9 mouse cellular contexts compared by ENCODE assay signal in the genomic region with DNA sequence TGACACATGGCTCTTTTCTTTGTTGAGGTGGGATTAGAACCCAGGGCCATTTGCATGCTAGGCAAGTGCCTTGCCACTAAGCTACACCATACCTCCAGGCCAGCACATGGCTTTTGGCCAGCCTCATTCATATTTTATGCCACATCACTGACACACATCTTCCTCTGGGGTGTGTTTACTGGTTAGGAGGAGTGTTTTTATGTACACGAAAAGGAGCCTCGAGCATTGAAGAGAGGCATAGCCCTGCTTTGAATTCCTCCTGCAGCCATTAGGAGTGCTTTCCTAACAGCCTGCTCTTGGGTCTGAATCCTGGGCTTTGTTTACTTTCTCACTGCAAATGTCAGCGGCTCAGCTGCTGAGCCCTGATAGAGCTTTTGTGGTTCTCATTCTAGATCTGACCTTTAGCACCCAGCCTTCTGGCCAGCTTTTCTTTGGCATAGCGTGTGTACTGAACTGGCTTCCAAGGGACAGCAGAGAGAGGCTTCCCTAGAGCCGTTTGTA. TPM values are rescaled to one million over a fixed set of nuclear protein-coding genes. Genes with fewer than 3 reads are reported as not detected.
A peak's percentile ranks its signal among the peaks of the same experiment; 100 is the strongest.
DNase-seq lines count a peak whose midpoint lies in the region; ATAC-seq lines count a peak whose summit lies in the region.
"Had no signal": no experiment of that assay in that cellular context is flagged by ENCODE, and none has a peak within 500 bp of the region (broad histone marks: within the 10 kb centered on the region; RNA-seq: fewer than 3 reads in every experiment).

No protein-coding gene starts in this region.

- no peaks in the 10 kb centered on the region for H3K36me3 ChIP-seq in heart, embryonic 10.5 days
- H3K36me3 ChIP-seq in kidney, embryonic 15.5 days = no peaks in the 10 kb centered on the region
- H3K36me3 ChIP-seq in midbrain, embryonic 12.5 days = no peaks in the 10 kb centered on the region
- H3K36me3 ChIP-seq: limb, embryonic 15.5 days had no signal

- H3K4me2 ChIP-seq in kidney, embryonic 15.5 days = no peak overlapping the region
- H3K4me2 ChIP-seq in midbrain, embryonic 12.5 days (replicated peaks) = no peak overlapping the region
- H3K4me2 ChIP-seq: limb, embryonic 15.5 days had no signal

- H3K4me3 ChIP-seq in heart, embryonic 10.5 days = no peak overlapping the region
- H3K4me3 ChIP-seq in kidney, embryonic 15.5 days (replicated peaks) = no peak overlapping the region
- H3K4me3 ChIP-seq in midbrain, embryonic 12.5 days = no peak overlapping the region
- H3K4me3 ChIP-seq: limb, embryonic 15.5 days had no signal

- H3K9me3 ChIP-seq in heart, embryonic 10.5 days = no peaks in the 10 kb centered on the region
- no peaks in the 10 kb centered on the region for H3K9me3 ChIP-seq in kidney, embryonic 15.5 days (replicated peaks)
- no peaks in the 10 kb centered on the region for H3K9me3 ChIP-seq in midbrain, embryonic 12.5 days
- H3K9me3 ChIP-seq: limb, embryonic 15.5 days had no signal

- H3K27ac ChIP-seq in heart, embryonic 10.5 days = peak overlapping the region; percentile 29; the same call in 1 of the 2 replicates
- H3K27ac ChIP-seq in kidney, embryonic 15.5 days = 0 out of 2 replicates have a peak overlapping the region, but pooled peaks have one; percentile 1
- peak overlapping the region; percentile 63 for H3K27ac ChIP-seq in midbrain, embryonic 12.5 days (replicated peaks)
- H3K27ac ChIP-seq: limb, embryonic 15.5 days had no signal

- WGBS in heart, embryonic 10.5 days = 34% methylated on average over 5 of the region's 5 CpGs
- 18% methylated on average over 5 of the region's 5 CpGs for WGBS in kidney, embryonic 15.5 days
- WGBS in midbrain, embryonic 12.5 days = 25% methylated on average over 5 of the region's 5 CpGs

- ATAC-seq in kidney, embryonic 15.5 days (replicated peaks; ENCODE audit: low FRiP score) = no peak
- peak; percentile 44; the same call in 1 of the 2 replicates for ATAC-seq in midbrain, embryonic 12.5 days (ENCODE audit: low FRiP score, low read depth)
- ATAC-seq in megakaryocyte, adult 5-6 weeks (ENCODE audit: poor library complexity, severe bottlenecking) = no peak

- H3K9ac ChIP-seq in kidney, embryonic 15.5 days = no peak overlapping the region
- no peak overlapping the region for H3K9ac ChIP-seq in midbrain, embryonic 12.5 days (replicated peaks)
- H3K9ac ChIP-seq: limb, embryonic 15.5 days had no signal

- peaks cover 12% of the 10 kb centered on the region; the same call in 1 of the 2 replicates for H3K4me1 ChIP-seq in heart, embryonic 10.5 days
- peaks cover 9% of the 10 kb centered on the region; the same call in 1 of the 2 replicates for H3K4me1 ChIP-seq in kidney, embryonic 15.5 days
- H3K4me1 ChIP-seq in midbrain, embryonic 12.5 days = peaks cover 23% of the 10 kb centered on the region

- DNase-seq in adrenal gland, adult (ENCODE audit: inconsistent age in 2 of 2, low spot score in 1 of 2) = peak; percentile 21 to 70
- no peak for DNase-seq in adrenal gland, adult 8-10 months
- peak; percentile 8 for DNase-seq in NIH3T3 (ENCODE audit: low read depth)
- DNase-seq in heart, embryonic 10.5 days (ENCODE audit: low spot score) = no peak
- no peak for DNase-seq in frontal cortex, adult 2 months (ENCODE audit: extremely low spot score in 1 of 2, low spot score in 1 of 2)

- H3K27me3 ChIP-seq in heart, embryonic 10.5 days (ENCODE audit: insufficient read depth, poor library complexity, severe bottlenecking) = 0 out of 2 replicates have a peak, but pooled peaks cover 5% of the 10 kb centered on the region
- H3K27me3 ChIP-seq in kidney, embryonic 15.5 days = 0 out of 2 replicates have a peak, but pooled peaks cover 5% of the 10 kb centered on the region
- H3K27me3 ChIP-seq in midbrain, embryonic 12.5 days = no peaks in the 10 kb centered on the region
- H3K27me3 ChIP-seq: limb, embryonic 15.5 days had no signal

RNA-seq across cellular contexts. Expression of gene Myrip, which starts 44.4 kb away (rescaled TPM):
- total RNA-seq in adrenal gland, adult 8-10 months (2022) = 10 to 100 TPM in 1 of 4 experiments, 1 to 10 TPM in 3; 5.5 to 10.8 (median 7.0) TPM
- 0.15 and 0.21 TPM in 2 replicates for polyA plus RNA-seq in heart, embryonic 10.5 days (2016; fragmentation: Nextera tagmentation; extraction: Ambion mirVana)
- 0.33 and 0.35 TPM in 2 replicates for polyA plus RNA-seq in kidney, embryonic 15.5 days (2015; fragmentation: Nextera tagmentation; extraction: Ambion mirVana)
- 2.0 and 2.3 TPM in 2 replicates for polyA plus RNA-seq in midbrain, embryonic 12.5 days (2016; fragmentation: Nextera tagmentation; extraction: Ambion mirVana)
- 0.46 TPM in 1 of 2 replicates, not detected in the other for total RNA-seq in megakaryocyte, adult 5-6 weeks (2015)
- total RNA-seq in megakaryocyte, adult 5-6 weeks (2017) = not detected in 2 replicates
- 27.7 and 30.2 TPM in 2 replicates for polyA plus RNA-seq in frontal cortex, adult 2 months (2012; rRNA removed)

Comparison
In these comparisons a context has a peak if more than half of its experiments do, and no peak if none do; other contexts are left out.
1. DNase-seq: peak in adrenal gland, adult (2 of 2) and NIH3T3 (single experiment); none in adrenal gland, adult 8-10 months (single experiment), heart, embryonic 10.5 days (single experiment) and frontal cortex, adult 2 months (0 of 2).
2. H3K27ac ChIP-seq: peak in every context shown above with its lines; median percentile 63 in midbrain, embryonic 12.5 days; 29 in heart, embryonic 10.5 days; 1 in kidney, embryonic 15.5 days.